In genomic region chr7:78884139-78884538, GRCm38 (mm10) we compare ENCODE assay signal across 10 mouse cellular contexts. TPM values are rescaled to one million over a fixed set of nuclear protein-coding genes. Genes with fewer than 3 reads are reported as not detected.
DNase-seq lines count a peak whose midpoint lies in the region; ATAC-seq and TF ChIP-seq lines count a peak whose summit lies in the region.
"Had no signal": no experiment of that assay in that cellular context is flagged by ENCODE, and none has a peak within 500 bp of the region (broad histone marks: within the 10 kb centered on the region; RNA-seq: fewer than 3 reads in every experiment).

No protein-coding gene starts in this region.

- TF ChIP-seq CTCF in hindbrain, postnatal 0 days (IDR thresholded peaks at IDR 0.05; ENCODE audit: low read depth): no peak

- DNase-seq in left cerebral cortex, postnatal 14 days (ENCODE audit: low spot score in 2 of 2): peak; percentile 65 to 66
- no peak for DNase-seq in left cerebral cortex, adult 11 months (ENCODE audit: low spot score)
- peak; percentile 67 for DNase-seq in embryonic facial prominence, embryonic 10.5 days (ENCODE audit: low spot score)
- peak; percentile 91 for DNase-seq in hindbrain, postnatal 0 days (ENCODE audit: low spot score)
- no peak for DNase-seq in heart, adult 11 months
- DNase-seq in urinary bladder, adult 18-20 months (ENCODE audit: low spot score in 2 of 2): no peak
- DNase-seq: adrenal gland, adult 2 months; spleen, adult 18-20 months had no signal

- H3K27ac ChIP-seq in embryonic facial prominence, embryonic 10.5 days (replicated peaks): no peak overlapping the region
- peak overlapping the region; percentile 60; the same call in 1 of the 2 replicates for H3K27ac ChIP-seq in hindbrain, postnatal 0 days
- peak overlapping the region; percentile 77 for H3K27ac ChIP-seq in neural tube, embryonic 15.5 days (replicated peaks)

- peak overlapping the region; percentile 66 for H3K4me2 ChIP-seq in hindbrain, postnatal 0 days (ENCODE audit: low read depth, low read length)
- H3K4me2 ChIP-seq in neural tube, embryonic 15.5 days: peak overlapping the region; percentile 59

- H3K4me1 ChIP-seq in embryonic facial prominence, embryonic 10.5 days: peaks cover 66% of the 10 kb centered on the region
- peaks cover 3% of the 10 kb centered on the region; the same call in 1 of the 2 replicates for H3K4me1 ChIP-seq in hindbrain, postnatal 0 days (ENCODE audit: insufficient read depth, low read length)
- H3K4me1 ChIP-seq in neural tube, embryonic 15.5 days: peaks cover 73% of the 10 kb centered on the region

- no peaks in the 10 kb centered on the region for H3K9me3 ChIP-seq in embryonic facial prominence, embryonic 10.5 days
- no peaks in the 10 kb centered on the region for H3K9me3 ChIP-seq in hindbrain, postnatal 0 days (ENCODE audit: low read length)
- H3K9me3 ChIP-seq in neural tube, embryonic 15.5 days (replicated peaks): no peaks in the 10 kb centered on the region

- no peaks in the 10 kb centered on the region for H3K36me3 ChIP-seq in embryonic facial prominence, embryonic 10.5 days (replicated peaks)
- 0 out of 2 replicates have a peak, but pooled peaks cover 3% of the 10 kb centered on the region for H3K36me3 ChIP-seq in hindbrain, postnatal 0 days (ENCODE audit: insufficient read depth, low read length)
- H3K36me3 ChIP-seq in neural tube, embryonic 15.5 days: no peaks in the 10 kb centered on the region

- H3K27me3 ChIP-seq in embryonic facial prominence, embryonic 10.5 days (replicated peaks; ENCODE audit: low read depth, poor library complexity, severe bottlenecking): peaks cover 99% of the 10 kb centered on the region
- no peaks in the 10 kb centered on the region for H3K27me3 ChIP-seq in hindbrain, postnatal 0 days (ENCODE audit: insufficient read depth, low read length)
- H3K27me3 ChIP-seq in neural tube, embryonic 15.5 days (replicated peaks): no peaks in the 10 kb centered on the region; the same call in 1 of the 2 replicates

- WGBS in embryonic facial prominence, embryonic 10.5 days: 14% methylated on average over 6 of the region's 6 CpGs
- WGBS in hindbrain, postnatal 0 days: 2% methylated on average over 6 of the region's 6 CpGs
- WGBS in neural tube, embryonic 15.5 days: 4% methylated on average over 6 of the region's 6 CpGs

- H3K4me3 ChIP-seq in embryonic facial prominence, embryonic 10.5 days: peak overlapping the region; percentile 35; the same call in 1 of the 2 replicates
- peak overlapping the region; percentile 54 for H3K4me3 ChIP-seq in hindbrain, postnatal 0 days (ENCODE audit: low read length)
- peak overlapping the region; percentile 47 for H3K4me3 ChIP-seq in neural tube, embryonic 15.5 days (replicated peaks)

- H3K9ac ChIP-seq in hindbrain, postnatal 0 days (replicated peaks; ENCODE audit: low read length): peak overlapping the region; percentile 50
- H3K9ac ChIP-seq in neural tube, embryonic 15.5 days (replicated peaks): peak overlapping the region; percentile 21

- peak; percentile 50 for ATAC-seq in hindbrain, postnatal 0 days
- ATAC-seq in neural tube, embryonic 15.5 days (ENCODE audit: low FRiP score): peak; percentile 54
- no peak for ATAC-seq in erythroid progenitor cell, adult 5-6 weeks (replicated peaks; ENCODE audit: low FRiP score, poor library complexity, severe bottlenecking)

- intact Hi-C loops in left cerebral cortex, postnatal 14 days (cut with DNase I): loop anchor here (5.0 kb wide), 1 partner anchor 37 kb away; the partner anchor contains the start of gene Det1

RNA-seq across cellular contexts. Expression of gene Aen, which starts 11.5 kb away (rescaled TPM):
- total RNA-seq in left cerebral cortex, postnatal 14 days (2021): 10 to 100 TPM; 22.3 to 24.0 TPM
- polyA plus RNA-seq in embryonic facial prominence, embryonic 10.5 days (2016; fragmentation: Nextera tagmentation; extraction: Ambion mirVana): 66.2 and 70.1 TPM in 2 replicates
- total RNA-seq in hindbrain, postnatal 0 days (2014; rRNA removed): 36.6 and 43.0 TPM in 2 replicates
- 49.3 and 54.4 TPM in 2 replicates for polyA plus RNA-seq in hindbrain, postnatal 0 days (2015; fragmentation: Nextera tagmentation; extraction: Ambion mirVana)
- 55.7 and 58.6 TPM in 2 replicates for polyA plus RNA-seq in neural tube, embryonic 15.5 days (2015; fragmentation: Nextera tagmentation; extraction: Ambion mirVana)
- total RNA-seq in erythroid progenitor cell, adult 5-6 weeks (2015; ENCODE audit: low replicate concordance): 5.9 and 6.5 TPM in 2 replicates
- 5.1 and 9.4 TPM in 2 replicates for total RNA-seq in erythroid progenitor cell, adult 5-6 weeks (2017; ENCODE audit: low replicate concordance)

RNA-seq across cellular contexts. Expression of gene Isg20, which starts 29.1 kb away (rescaled TPM):
- total RNA-seq in left cerebral cortex, postnatal 14 days (2021): 1 to 10 TPM in 1 of 2 experiments, under 1 TPM in 1; 0.90 to 1.0 TPM
- polyA plus RNA-seq in embryonic facial prominence, embryonic 10.5 days (2016; fragmentation: Nextera tagmentation; extraction: Ambion mirVana): 0.40 and 0.55 TPM in 2 replicates
- total RNA-seq in hindbrain, postnatal 0 days (2014; rRNA removed): 2.0 and 4.1 TPM in 2 replicates
- polyA plus RNA-seq in hindbrain, postnatal 0 days (2015; fragmentation: Nextera tagmentation; extraction: Ambion mirVana): 0.76 and 1.3 TPM in 2 replicates
- 1.3 and 10.5 TPM in 2 replicates for polyA plus RNA-seq in neural tube, embryonic 15.5 days (2015; fragmentation: Nextera tagmentation; extraction: Ambion mirVana)
- 649 and 766 TPM in 2 replicates for total RNA-seq in erythroid progenitor cell, adult 5-6 weeks (2015; ENCODE audit: low replicate concordance)
- total RNA-seq in erythroid progenitor cell, adult 5-6 weeks (2017; ENCODE audit: low replicate concordance): 322 and 333 TPM in 2 replicates

RNA-seq across cellular contexts. Expression of gene Det1, which starts 37.1 kb away (rescaled TPM):
- 1 to 10 TPM; 4.8 to 5.7 TPM for total RNA-seq in left cerebral cortex, postnatal 14 days (2021)
- 20.9 and 23.0 TPM in 2 replicates for polyA plus RNA-seq in embryonic facial prominence, embryonic 10.5 days (2016; fragmentation: Nextera tagmentation; extraction: Ambion mirVana)
- 10.4 and 13.6 TPM in 2 replicates for total RNA-seq in hindbrain, postnatal 0 days (2014; rRNA removed)
- 6.4 and 6.9 TPM in 2 replicates for polyA plus RNA-seq in hindbrain, postnatal 0 days (2015; fragmentation: Nextera tagmentation; extraction: Ambion mirVana)
- polyA plus RNA-seq in neural tube, embryonic 15.5 days (2015; fragmentation: Nextera tagmentation; extraction: Ambion mirVana): 12.6 and 13.5 TPM in 2 replicates
- 8.0 and 8.6 TPM in 2 replicates for total RNA-seq in erythroid progenitor cell, adult 5-6 weeks (2015; ENCODE audit: low replicate concordance)
- total RNA-seq in erythroid progenitor cell, adult 5-6 weeks (2017; ENCODE audit: low replicate concordance): 3.1 and 3.7 TPM in 2 replicates

Comparison
In these comparisons a context has a peak if more than half of its experiments do, and no peak if none do; other contexts are left out.
1. DNase-seq: peak in left cerebral cortex, postnatal 14 days (2 of 2), embryonic facial prominence, embryonic 10.5 days (single experiment) and hindbrain, postnatal 0 days (single experiment); none in left cerebral cortex, adult 11 months (single experiment), heart, adult 11 months (single experiment) and urinary bladder, adult 18-20 months (0 of 2).
2. RNA of gene Isg20, which starts 29.1 kb away (total RNA-seq): 322 to 766 TPM in erythroid progenitor cell, adult 5-6 weeks; 2.0 to 4.1 TPM in hindbrain, postnatal 0 days and 0.90 to 1.0 TPM in left cerebral cortex, postnatal 14 days; every median in the first group is over 10 times any median in the second.
3. Peak in every context shown above with its lines, with median percentiles within 50 percentile points of each other: H3K4me3 ChIP-seq.